In the genomic region with DNA sequence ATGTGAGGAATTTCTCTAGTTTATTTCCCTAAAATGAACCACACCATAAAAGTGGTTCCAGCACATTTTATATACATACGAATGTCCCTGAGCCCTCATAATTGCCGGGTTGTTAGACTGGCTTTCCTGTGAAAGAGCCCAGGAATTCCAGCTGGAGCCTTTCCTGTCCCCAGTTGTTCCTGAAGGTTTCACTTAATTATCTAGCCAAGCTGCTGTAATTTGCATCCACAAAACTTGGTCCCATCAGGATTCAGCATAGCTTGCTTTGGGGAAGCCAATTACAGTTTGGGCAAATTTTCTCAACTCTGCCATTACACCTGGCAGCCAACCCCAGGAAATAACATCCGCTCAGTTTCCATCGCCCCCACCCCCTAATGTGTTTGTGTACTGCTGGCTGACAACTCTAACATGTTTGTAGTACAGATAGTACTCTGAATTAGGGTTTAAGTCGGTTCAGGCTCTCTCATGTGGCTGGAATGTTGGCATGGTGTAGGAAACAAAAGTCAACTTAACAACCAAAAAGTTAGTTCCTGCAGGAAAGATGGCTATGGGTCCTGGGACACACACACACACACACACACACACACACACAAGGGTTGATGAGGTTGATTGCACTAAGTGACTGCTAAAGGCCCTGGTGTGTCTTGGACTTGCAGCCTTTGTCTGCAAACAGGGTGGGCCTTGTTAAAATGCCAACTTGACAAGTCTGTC, we compare ENCODE assay signal across 8 mouse cellular contexts. TPM values are rescaled to one million over a fixed set of nuclear protein-coding genes. Genes with fewer than 3 reads are reported as not detected.
A peak's percentile ranks its signal among the peaks of the same experiment; 100 is the strongest.
DNase-seq lines count a peak whose midpoint lies in the region; ATAC-seq lines count a peak whose summit lies in the region.
"Had no signal": no experiment of that assay in that cellular context is flagged by ENCODE, and none has a peak within 500 bp of the region (broad histone marks: within the 10 kb centered on the region; RNA-seq: fewer than 3 reads in every experiment).

No protein-coding gene starts in this region.

- DNase-seq in brain, adult 2 months (ENCODE audit: low read depth, low spot score) = peak; percentile 10
- peak; percentile 3 for DNase-seq in hindbrain, embryonic 11.5 days (ENCODE audit: low spot score)
- peak; percentile 53 for DNase-seq in lung, postnatal 14 days
- DNase-seq in cerebellum, adult 11 months = no peak
- no peak for DNase-seq in layer of hippocampus, adult 8-10 months (ENCODE audit: low spot score in 2 of 2)
- DNase-seq in right cerebral cortex, adult 18-20 months = no peak
- DNase-seq: liver, embryonic 13.5 days had no signal

- no peaks in the 10 kb centered on the region for H3K4me1 ChIP-seq in embryonic facial prominence, embryonic 12.5 days
- H3K4me1 ChIP-seq in hindbrain, embryonic 11.5 days (replicated peaks; ENCODE audit: control insufficient read depth, insufficient read depth, low read length) = no peaks in the 10 kb centered on the region
- H3K4me1 ChIP-seq: liver, embryonic 13.5 days had no signal

- no peaks in the 10 kb centered on the region for H3K9me3 ChIP-seq in embryonic facial prominence, embryonic 12.5 days
- H3K9me3 ChIP-seq in hindbrain, embryonic 11.5 days (ENCODE audit: control insufficient read depth, low read length) = no peaks in the 10 kb centered on the region

- H3K27ac ChIP-seq in embryonic facial prominence, embryonic 12.5 days = 0 out of 2 replicates have a peak overlapping the region, but pooled peaks have one; percentile 18
- no peak overlapping the region for H3K27ac ChIP-seq in hindbrain, embryonic 11.5 days (ENCODE audit: low read depth, low read length)
- H3K27ac ChIP-seq: liver, embryonic 13.5 days had no signal

- H3K36me3 ChIP-seq in embryonic facial prominence, embryonic 12.5 days = no peaks in the 10 kb centered on the region
- H3K36me3 ChIP-seq in hindbrain, embryonic 11.5 days (ENCODE audit: control insufficient read depth, insufficient read depth, low read length) = no peaks in the 10 kb centered on the region
- H3K36me3 ChIP-seq: liver, embryonic 13.5 days had no signal

- H3K4me3 ChIP-seq in embryonic facial prominence, embryonic 12.5 days = no peak overlapping the region
- no peak overlapping the region for H3K4me3 ChIP-seq in hindbrain, embryonic 11.5 days (ENCODE audit: low read depth, low read length)
- H3K4me3 ChIP-seq: liver, embryonic 13.5 days had no signal

- no peak overlapping the region for H3K4me2 ChIP-seq in embryonic facial prominence, embryonic 12.5 days (replicated peaks)
- H3K4me2 ChIP-seq in hindbrain, embryonic 11.5 days (replicated peaks; ENCODE audit: low read depth, low read length) = no peak overlapping the region
- H3K4me2 ChIP-seq: liver, embryonic 13.5 days had no signal

- no peak overlapping the region for H3K9ac ChIP-seq in embryonic facial prominence, embryonic 12.5 days
- no peak overlapping the region for H3K9ac ChIP-seq in hindbrain, embryonic 11.5 days (ENCODE audit: low read depth, low read length)
- H3K9ac ChIP-seq: liver, embryonic 13.5 days had no signal

- ATAC-seq in embryonic facial prominence, embryonic 12.5 days (ENCODE audit: insufficient number of reproducible peaks, insufficient read depth, low FRiP score, low TSS enrichment) = no peak
- ATAC-seq in hindbrain, embryonic 11.5 days (ENCODE audit: low FRiP score) = peak; percentile 43

- H3K27me3 ChIP-seq in embryonic facial prominence, embryonic 12.5 days = no peaks in the 10 kb centered on the region
- H3K27me3 ChIP-seq in hindbrain, embryonic 11.5 days (ENCODE audit: control insufficient read depth, insufficient read depth, low read length) = no peaks in the 10 kb centered on the region
- H3K27me3 ChIP-seq: liver, embryonic 13.5 days had no signal

- WGBS in embryonic facial prominence, embryonic 12.5 days = 48% methylated on average over 5 of the region's 5 CpGs
- 74% methylated on average over 5 of the region's 5 CpGs for WGBS in hindbrain, embryonic 11.5 days

RNA-seq across cellular contexts. Expression of gene N6amt1, which starts 34.3 kb away (rescaled TPM):
- polyA plus RNA-seq in embryonic facial prominence, embryonic 12.5 days (2016; fragmentation: Nextera tagmentation; extraction: Ambion mirVana) = 22.1 and 22.7 TPM in 2 replicates
- polyA plus RNA-seq in hindbrain, embryonic 11.5 days (2014; fragmentation: Nextera tagmentation; extraction: Ambion mirVana) = 15.6 and 19.3 TPM in 2 replicates
- total RNA-seq in layer of hippocampus, adult 8-10 months (2022) = 10 to 100 TPM; 17.0 to 19.9 (median 18.5) TPM

Comparison
In these comparisons a context has a peak if more than half of its experiments do, and no peak if none do; other contexts are left out.
1. DNase-seq: peak in brain, adult 2 months (single experiment), hindbrain, embryonic 11.5 days (single experiment) and lung, postnatal 14 days (single experiment); none in cerebellum, adult 11 months (single experiment), layer of hippocampus, adult 8-10 months (0 of 2) and right cerebral cortex, adult 18-20 months (single experiment).